Mouse (Mus musculus): ENCODE results near the gene Hsd17b14. TPM values are rescaled to one million over a fixed set of nuclear protein-coding genes. Genes with fewer than 3 reads are reported as not detected.
A peak's percentile ranks its signal among the peaks of the same experiment; 100 is the strongest.

The Hsd17b14 gene
- polyA plus RNA-seq, 1 experiment from 2014 or later: 1.1 TPM

DNA sequence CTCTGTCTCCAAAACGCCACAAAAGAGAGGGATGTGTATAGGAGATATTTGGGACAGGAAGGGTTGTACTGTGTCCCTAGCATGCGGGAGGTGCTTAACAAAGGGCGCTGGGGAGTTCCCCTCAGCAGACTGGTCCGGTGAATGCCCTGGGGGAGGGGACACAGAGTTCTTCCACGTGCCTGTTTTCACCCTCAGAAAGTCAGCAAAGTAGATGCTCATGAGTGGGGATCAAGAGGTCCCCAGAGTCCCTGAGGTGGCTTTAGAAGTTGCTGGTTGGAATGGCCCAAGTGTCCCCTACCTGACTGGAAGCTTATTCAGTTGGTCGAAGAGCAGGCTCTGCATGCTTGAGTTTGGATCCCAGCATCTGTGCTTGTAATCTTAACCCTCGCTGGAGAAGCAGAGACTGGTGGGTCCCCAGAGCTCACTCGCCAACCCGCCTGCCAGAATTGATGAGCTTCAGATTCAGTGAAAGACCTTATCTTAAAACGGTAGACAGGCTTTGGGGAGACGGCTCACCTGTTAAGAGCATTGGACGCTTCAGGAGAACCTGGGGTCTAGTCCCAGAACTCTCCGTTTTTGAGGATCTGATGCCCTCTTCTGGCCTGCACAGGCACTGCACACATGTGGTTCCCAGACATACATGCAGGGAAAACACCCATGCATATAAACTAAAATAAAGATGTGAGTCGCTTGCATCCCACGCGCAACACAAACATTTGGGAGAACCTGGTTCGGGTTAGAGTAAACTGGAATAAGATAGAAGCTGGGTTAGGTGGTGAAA, 6.3 kb downstream of the Hsd17b14 start:
- no peaks in the 10 kb centered on the region for H3K9me3 ChIP-seq (replicated peaks)
- peak; percentile 83 for DNase-seq (ENCODE audit: low spot score)
- H3K27me3 ChIP-seq (ENCODE audit: low read depth, poor library complexity, severe bottlenecking): no peaks in the 10 kb centered on the region
- no peaks in the 10 kb centered on the region for H3K36me3 ChIP-seq
- no peak overlapping the region for H3K27ac ChIP-seq
- peaks cover 23% of the 10 kb centered on the region for H3K4me1 ChIP-seq
- WGBS: 34% methylated on average over 17 of the region's 17 CpGs
- H3K4me3 ChIP-seq: no peak overlapping the region

DNA sequence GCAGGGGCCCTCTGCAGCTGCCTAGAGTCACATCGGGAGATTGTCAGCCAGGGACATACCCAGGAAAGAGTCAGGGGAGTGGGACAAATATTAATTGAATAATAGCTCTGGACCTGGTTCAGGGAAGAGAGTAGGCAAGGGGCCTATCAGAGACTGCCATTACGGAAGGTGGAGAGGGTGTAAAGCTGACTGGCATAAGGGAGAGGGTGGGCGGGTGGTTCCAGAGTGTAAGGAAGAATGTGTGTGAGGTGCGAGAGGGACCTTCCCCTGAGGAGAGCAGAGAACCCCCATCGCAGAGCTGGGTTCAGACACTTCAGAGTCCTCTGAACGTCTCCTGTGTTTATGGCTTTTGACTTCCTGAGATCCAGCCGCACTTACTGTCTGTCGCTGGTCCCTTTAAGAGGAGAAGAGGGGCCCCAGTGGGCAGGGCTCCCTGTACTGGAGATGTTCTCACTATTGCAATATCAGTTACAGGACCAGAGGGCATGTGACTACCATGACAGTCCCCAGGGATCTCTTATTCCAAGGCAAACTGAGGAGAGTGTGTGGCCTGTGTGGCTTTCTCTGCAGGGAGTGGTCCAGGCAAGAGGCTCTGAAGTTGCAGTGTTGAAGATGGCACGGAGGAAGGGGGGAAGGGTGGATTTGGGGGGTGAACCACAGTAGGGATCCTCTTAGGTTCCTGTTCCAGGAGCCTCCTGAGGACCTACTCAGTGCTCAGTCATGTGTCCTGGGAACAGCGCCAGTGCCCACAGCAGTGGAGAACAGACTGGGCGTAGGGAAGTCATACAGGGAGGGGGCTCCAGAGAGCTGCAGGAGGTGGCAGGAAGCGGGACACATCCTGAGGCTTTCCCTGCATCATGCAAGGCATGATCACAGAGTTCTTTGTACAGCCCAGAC, 7.2 kb downstream of the Hsd17b14 start:
- Histone ChIP-seq H3K27ac (0 out of 2 replicates have a peak overlapping the region, but pooled peaks have one; percentile 16), H3K4me1 (peaks cover 25% of the 10 kb centered on the region), H3K4me3 (no peak overlapping the region), H3K36me3 (no peaks in the 10 kb centered on the region), H3K27me3 (ENCODE audit: low read depth, poor library complexity, severe bottlenecking) (no peaks in the 10 kb centered on the region), H3K9me3 (replicated peaks) (no peaks in the 10 kb centered on the region)
- WGBS: 52% methylated on average over 12 of the region's 12 CpGs
- no peak for DNase-seq (ENCODE audit: low spot score)

DNA sequence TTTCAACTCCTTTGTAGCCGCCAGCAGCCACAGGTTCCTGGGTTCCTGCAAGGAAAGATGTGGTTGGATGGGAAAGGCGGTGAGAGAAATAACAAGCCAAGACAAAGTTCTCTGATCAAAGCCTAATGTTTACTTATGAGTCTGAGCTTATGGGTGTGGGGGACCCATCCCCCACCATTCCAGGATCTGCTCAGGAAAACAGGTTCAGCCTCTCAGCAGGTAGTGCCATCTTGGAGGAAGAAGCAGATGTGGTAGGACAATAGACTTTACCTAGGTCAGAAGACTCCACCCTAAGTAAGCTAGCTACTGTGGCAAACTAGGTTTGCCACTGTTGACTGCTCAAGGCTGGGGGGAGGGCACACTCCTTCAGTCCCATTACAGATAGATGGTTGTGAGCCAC, 10.1 kb downstream of the Hsd17b14 start:
- 84% methylated on average over 2 of the region's 2 CpGs for WGBS

DNA sequence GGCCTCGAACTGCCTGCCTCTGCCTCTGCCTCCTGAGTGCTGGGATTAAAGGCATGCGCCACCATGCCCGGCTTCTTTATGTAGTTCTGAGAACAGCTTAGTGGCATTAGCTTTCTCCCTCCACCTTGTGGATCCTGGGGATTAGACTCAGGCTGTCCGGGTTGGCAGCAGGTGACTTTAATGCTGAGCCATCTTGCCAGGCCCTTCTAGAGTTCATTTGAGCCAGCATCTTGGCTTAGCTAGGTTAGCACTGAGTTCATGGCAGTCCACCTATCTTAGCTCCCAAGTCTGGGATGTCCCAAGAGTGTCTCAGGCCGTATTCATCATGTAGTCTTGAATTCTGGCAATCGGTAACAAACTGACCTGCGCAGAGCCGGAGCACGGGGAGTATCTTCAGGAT, 10.8 kb downstream of the Hsd17b14 start:
- H3K27me3 ChIP-seq (ENCODE audit: low read depth, poor library complexity, severe bottlenecking): no peaks in the 10 kb centered on the region
- H3K4me3 ChIP-seq: no peak overlapping the region
- no peaks in the 10 kb centered on the region for H3K9me3 ChIP-seq (replicated peaks)
- peaks cover 45% of the 10 kb centered on the region for H3K4me1 ChIP-seq
- no peak for DNase-seq (ENCODE audit: low spot score)
- no peak overlapping the region for H3K27ac ChIP-seq
- 94% methylated on average over 9 of the region's 9 CpGs for WGBS
- H3K36me3 ChIP-seq: no peaks in the 10 kb centered on the region

More for the DNA sequence above, 10.1 kb downstream of the Hsd17b14 start:
- no peaks in the 10 kb centered on the region for H3K27me3 ChIP-seq (ENCODE audit: low read depth, poor library complexity, severe bottlenecking)
- no peak for DNase-seq (ENCODE audit: low spot score)
- no peaks in the 10 kb centered on the region for H3K9me3 ChIP-seq (replicated peaks)
- no peak overlapping the region for H3K27ac ChIP-seq
- peaks cover 39% of the 10 kb centered on the region for H3K4me1 ChIP-seq
- H3K4me3 ChIP-seq: no peak overlapping the region
- H3K36me3 ChIP-seq: no peaks in the 10 kb centered on the region

DNA sequence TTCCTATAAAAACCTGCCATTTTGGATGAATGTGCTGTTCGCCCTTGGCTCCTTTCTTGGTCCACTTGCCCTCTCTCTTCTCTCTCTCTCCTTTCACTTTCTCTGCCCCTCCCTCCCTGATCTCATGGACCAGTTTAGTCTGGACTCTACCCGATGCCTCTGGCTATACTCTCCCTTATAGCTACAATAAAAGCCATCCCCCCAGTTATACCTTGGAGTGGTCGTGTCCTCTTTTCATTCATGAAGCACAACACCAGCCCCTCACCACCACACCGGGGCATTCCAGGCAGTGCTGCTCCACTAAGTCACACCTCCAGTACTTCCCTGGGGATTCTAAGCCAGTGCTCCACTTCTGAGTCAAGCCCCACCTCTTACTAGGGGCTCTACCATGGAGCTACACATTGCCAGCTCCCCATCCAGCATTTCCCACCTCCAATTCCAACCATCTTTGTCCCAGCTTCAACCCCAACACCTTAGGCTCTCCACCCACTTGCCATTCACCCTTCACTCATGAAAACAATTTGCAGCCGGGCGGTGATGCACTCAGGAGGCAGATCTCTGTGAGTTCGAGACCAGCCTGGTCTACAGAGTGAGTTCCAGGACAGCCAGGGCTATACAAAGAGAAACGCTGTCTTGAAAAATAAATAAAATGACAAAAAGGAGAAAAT, 12.6 kb downstream of the Hsd17b14 start:
- WGBS: 70% methylated on average over 8 of the region's 8 CpGs
- DNase-seq (ENCODE audit: low spot score): no peak
- Histone ChIP-seq H3K9me3 (replicated peaks) (no peaks in the 10 kb centered on the region), H3K27me3 (ENCODE audit: low read depth, poor library complexity, severe bottlenecking) (no peaks in the 10 kb centered on the region), H3K4me3 (peak overlapping the region; percentile 55), H3K27ac (peak overlapping the region; percentile 89), H3K4me1 (peaks cover 48% of the 10 kb centered on the region), H3K36me3 (no peaks in the 10 kb centered on the region)

DNA sequence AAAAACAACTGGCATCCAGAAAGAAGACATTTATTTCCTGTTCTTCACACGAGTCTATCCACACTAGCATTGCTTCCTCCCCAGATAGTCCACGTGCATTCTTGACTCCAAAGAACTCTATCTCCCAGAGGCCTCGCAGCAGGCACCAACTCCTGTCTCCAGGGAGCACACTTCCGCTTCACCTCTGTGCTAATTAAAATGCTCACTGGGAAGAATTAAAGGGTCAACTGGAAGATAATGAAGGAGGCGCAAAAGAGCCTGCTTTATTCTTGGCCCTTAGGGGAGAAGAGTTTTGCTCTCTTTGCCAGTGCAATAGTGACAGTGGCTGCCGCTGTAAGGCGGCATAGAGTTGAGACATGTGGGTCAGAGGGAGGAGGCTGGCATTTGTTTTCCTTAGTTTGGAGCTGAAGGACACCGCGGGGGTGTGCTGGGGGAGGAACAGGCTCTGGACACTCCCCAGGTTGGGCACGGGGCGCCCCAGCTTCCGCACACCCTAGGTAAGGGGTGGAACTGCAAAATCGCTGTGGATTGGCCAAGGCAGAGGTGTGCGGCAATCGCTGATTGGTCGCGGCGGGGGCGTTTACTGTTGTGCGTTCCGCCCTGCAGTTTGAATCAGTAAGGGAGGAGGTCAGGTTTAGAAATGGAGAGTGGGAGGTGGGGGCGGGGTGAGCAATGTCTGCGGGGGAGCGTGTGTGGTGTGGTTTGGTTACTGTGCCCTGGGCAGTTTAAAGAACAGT, 13.3 kb downstream of the Hsd17b14 start:
- 2% methylated on average over 24 of the region's 24 CpGs for WGBS
- Histone ChIP-seq H3K4me1 (peaks cover 48% of the 10 kb centered on the region), H3K9me3 (replicated peaks) (no peaks in the 10 kb centered on the region), H3K27ac (peak overlapping the region; percentile 89), H3K36me3 (no peaks in the 10 kb centered on the region), H3K4me3 (peak overlapping the region; percentile 55), H3K27me3 (ENCODE audit: low read depth, poor library complexity, severe bottlenecking) (no peaks in the 10 kb centered on the region)
- DNase-seq (ENCODE audit: low spot score): peak; percentile 94

DNA sequence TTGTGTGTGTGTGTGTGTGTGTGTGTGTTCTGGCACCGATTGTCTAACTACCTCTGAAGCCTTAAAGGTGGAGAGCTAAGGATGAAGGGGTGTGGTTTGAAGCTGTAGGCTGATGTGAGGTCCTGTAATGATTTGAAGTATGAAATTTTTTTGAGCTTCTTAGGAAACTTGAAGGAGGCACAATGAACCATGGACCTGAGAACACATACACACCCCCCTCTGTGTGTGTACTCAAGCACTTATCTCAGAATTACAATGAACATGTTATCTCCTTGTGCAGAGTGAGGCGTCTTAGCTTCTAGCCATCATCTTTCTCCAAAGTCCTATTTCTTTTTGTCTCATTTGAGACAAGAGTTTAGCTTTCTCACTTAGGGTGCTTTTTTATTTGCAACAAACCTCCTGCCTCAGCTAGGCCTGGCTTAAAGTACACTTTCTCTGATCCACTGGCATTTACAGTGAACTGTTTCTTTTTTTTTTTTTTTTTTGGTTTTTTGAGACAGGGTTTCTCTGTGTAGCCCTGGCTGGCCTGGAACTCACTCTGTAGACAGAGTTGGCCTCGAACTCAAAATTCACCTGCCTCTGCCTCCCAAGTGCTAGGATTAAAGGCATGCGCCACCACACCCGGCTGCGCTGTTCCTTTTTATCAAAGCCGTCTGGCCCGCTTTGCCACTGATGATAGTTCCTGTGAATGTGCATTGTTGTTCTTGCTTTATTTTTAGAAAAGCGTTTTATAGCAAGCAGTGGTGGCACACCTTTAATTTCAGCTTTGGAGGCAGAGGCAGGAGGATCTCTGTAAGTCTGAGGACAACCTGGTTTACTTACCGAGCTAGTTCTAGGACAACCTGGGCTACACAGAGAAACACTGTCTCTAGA, 14.1 kb downstream of the Hsd17b14 start:
- H3K9me3 ChIP-seq (replicated peaks): no peaks in the 10 kb centered on the region
- peaks cover 48% of the 10 kb centered on the region for H3K4me1 ChIP-seq
- peak overlapping the region; percentile 95 for H3K27ac ChIP-seq
- H3K36me3 ChIP-seq: no peaks in the 10 kb centered on the region
- H3K4me3 ChIP-seq: peak overlapping the region; percentile 55
- no peaks in the 10 kb centered on the region for H3K27me3 ChIP-seq (ENCODE audit: low read depth, poor library complexity, severe bottlenecking)
- no peak for DNase-seq (ENCODE audit: low spot score)
- 81% methylated on average over 10 of the region's 10 CpGs for WGBS

DNA sequence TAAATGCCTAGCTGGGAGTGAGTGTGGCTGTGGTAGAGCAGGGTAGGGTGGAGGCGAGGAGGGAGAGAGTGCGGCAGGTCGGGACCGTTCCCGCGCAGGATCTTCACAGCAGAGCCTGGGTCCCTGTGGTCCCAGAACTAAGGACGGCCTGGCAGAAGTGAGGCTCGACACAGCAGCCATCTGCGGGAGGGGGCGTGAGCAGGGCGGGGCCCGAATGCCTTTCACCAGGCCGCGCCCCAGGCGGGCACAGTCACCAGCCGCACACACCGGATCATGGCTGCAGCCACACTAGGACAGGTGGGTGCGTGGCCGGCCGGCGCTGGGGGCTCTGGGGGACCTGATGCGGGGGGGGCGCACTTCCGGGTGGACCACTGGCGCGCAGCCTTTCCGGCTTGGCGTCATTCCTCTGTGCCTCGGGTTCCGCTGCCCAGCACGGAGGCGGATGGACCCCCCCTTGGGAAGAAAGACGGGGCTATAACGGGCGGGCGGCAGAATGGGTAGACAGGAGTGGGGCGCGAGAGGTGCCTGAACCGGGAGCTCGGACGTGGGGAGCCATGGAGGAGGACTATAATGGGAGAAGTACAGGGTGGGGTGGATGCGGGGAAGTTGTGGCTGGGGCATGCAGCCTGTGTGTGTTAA, 15.5 kb downstream of the Hsd17b14 start, which contains the start of gene Bcat2:
Bcat2 (plus strand) TSS at position 51 of the 639 bp plus-strand sequence.
- Histone ChIP-seq H3K27me3 (ENCODE audit: low read depth, poor library complexity, severe bottlenecking) (no peaks in the 10 kb centered on the region), H3K4me1 (peaks cover 48% of the 10 kb centered on the region), H3K4me3 (peak within 1 kb of the TSS; percentile 82), H3K27ac (peak within 1 kb of the TSS; percentile 95), H3K9me3 (replicated peaks) (no peaks in the 10 kb centered on the region), H3K36me3 (0 out of 2 replicates have a peak, but pooled peaks cover 4% of the 10 kb centered on the region)
- WGBS: 1% methylated on average over 42 of the region's 42 CpGs
- DNase-seq (ENCODE audit: low spot score): peak; percentile 86

DNA sequence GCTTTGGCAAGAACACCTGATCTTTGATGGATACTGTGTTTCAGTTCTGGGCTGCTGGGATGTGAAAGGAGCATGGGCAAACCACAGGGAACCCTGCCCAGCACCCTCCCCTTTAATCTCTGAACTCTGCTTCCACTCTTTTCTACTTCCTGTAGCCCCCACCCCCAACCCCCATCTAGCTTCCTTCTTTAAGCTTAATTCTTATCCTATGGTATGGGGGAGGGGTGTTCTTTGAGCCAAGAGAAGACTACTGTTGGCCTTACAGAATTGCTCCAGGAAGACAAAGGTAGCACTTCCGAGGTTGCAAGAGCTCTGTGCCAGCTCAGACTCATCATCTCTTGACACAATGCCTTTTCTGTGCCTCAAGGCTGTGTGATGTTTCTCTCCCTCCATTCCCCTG, 17.3 kb downstream of the Hsd17b14 start:
- no peak overlapping the region; the same call in 1 of the 2 replicates for H3K27ac ChIP-seq
- WGBS: 79% methylated on average over 1 of the region's 1 CpGs
- H3K9me3 ChIP-seq (replicated peaks): no peaks in the 10 kb centered on the region
- peaks cover 43% of the 10 kb centered on the region for H3K4me1 ChIP-seq
- H3K36me3 ChIP-seq: peaks cover 21% of the 10 kb centered on the region
- H3K4me3 ChIP-seq: no peak overlapping the region
- no peak for DNase-seq (ENCODE audit: low spot score)
- H3K27me3 ChIP-seq (ENCODE audit: low read depth, poor library complexity, severe bottlenecking): no peaks in the 10 kb centered on the region

DNA sequence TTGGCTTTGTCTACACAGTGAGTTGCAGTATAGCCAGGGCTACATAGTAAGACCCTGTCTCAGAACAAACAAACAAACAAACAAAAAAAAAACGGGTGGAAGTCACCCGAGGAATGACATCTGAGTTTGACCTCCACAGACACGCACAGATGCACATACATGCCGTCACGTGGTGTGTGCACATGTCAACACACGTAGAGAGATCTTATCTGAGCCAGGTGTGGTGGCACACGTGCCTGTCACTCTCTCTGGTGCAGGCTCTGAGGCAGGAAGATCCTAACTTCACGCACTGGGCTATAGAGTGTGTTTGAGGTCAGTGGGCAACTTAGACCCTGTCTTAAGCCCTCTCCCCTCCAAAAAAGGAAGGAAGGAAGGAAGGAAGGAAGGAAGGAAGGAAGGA, 19.3 kb downstream of the Hsd17b14 start:
- Histone ChIP-seq H3K4me1 (peaks cover 24% of the 10 kb centered on the region), H3K36me3 (peaks cover 41% of the 10 kb centered on the region), H3K27ac (no peak overlapping the region), H3K4me3 (no peak overlapping the region), H3K27me3 (ENCODE audit: low read depth, poor library complexity, severe bottlenecking) (no peaks in the 10 kb centered on the region), H3K9me3 (replicated peaks) (no peaks in the 10 kb centered on the region)
- no peak for DNase-seq (ENCODE audit: low spot score)
- 85% methylated on average over 8 of the region's 8 CpGs for WGBS

All from limb, embryonic 10.5 days (tissue).